Mouse (Mus musculus) inflammation-experienced regulatory T-cells, adult 16 weeks (primary cell): ENCODE results near the gene Purb. TPM values are rescaled to one million over a fixed set of nuclear protein-coding genes. Genes with fewer than 3 reads are reported as not detected.

Experiments
- polyA plus RNA-seq: library from polyadenylated mRNA; unstranded; fragments of 100-300 nt; shearing (Covaris generic); gene quantifications from one replicate; pipeline ENCODE4 v1.2.1, GENCODE M21; 2017

The Purb gene
- polyA plus RNA-seq: 7.6 TPM

DNA sequence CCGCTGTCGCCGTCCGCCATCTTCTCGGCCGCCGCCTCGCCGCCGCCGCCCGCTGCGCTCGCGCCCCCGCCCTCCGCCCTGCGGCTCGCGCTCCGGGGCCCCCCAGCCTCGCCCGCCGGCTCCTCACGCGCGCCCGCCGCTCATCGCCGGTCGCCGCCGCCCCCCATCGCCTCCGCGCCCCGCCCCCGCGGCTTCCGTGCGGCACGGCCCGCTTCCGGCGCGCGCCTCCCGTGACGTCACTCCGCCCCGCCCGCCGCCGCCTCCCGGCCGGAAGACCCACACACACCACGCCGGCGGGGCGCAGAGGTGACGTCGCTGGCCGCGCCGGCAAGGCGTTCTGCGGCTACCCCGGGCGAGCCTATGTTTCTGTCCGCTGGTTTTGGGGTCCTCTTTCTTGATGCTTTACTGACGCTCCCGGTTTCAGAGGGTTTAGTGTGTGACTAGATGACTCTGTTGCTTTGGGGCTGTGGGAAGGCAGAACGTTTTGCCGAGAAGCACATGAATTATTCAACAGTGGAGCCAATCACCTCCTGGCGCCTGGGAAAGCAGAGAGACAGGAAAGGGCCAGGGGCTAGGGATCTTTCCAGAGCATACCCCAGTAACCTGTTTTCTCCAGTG, at the start of gene Purb:
Purb (minus strand) TSS at position 51 of the 618 bp plus-strand sequence.

DNA sequence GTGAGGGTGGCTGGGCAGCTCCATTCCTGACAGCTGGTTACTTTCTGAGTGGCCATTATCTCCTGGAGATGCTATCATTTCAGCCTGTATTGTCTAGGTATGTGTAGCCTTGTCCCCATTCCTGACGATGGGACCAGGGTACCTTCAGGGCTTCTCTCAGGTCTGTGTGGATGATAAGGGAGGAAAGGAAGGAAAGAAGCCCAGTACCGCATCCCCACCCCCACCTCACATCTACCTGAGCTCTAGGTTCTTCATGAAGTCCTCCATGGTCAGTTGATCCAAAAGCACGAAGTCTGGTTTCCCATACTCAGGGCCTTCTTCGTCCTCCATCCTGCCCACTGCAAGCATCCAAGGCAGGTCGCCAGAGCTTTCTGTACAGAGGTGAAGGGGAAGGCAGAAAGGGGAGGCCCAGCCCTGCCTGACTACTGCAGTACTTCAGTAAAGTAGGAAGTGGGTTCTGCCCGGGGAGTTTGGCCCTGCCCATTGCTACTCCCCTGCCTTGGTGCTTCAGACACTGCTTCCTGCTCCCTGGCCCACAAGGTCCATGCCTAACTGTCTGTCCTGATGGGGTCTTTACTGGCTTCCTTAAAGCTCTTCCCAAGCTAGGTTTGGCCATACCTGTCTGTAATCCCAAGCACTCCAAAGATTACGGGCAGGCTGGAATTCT, 44.9 kb upstream of the Purb start, which contains the start of gene Myo1g:
Myo1g (minus strand) TSS at position 459 of the 667 bp plus-strand sequence.

DNA sequence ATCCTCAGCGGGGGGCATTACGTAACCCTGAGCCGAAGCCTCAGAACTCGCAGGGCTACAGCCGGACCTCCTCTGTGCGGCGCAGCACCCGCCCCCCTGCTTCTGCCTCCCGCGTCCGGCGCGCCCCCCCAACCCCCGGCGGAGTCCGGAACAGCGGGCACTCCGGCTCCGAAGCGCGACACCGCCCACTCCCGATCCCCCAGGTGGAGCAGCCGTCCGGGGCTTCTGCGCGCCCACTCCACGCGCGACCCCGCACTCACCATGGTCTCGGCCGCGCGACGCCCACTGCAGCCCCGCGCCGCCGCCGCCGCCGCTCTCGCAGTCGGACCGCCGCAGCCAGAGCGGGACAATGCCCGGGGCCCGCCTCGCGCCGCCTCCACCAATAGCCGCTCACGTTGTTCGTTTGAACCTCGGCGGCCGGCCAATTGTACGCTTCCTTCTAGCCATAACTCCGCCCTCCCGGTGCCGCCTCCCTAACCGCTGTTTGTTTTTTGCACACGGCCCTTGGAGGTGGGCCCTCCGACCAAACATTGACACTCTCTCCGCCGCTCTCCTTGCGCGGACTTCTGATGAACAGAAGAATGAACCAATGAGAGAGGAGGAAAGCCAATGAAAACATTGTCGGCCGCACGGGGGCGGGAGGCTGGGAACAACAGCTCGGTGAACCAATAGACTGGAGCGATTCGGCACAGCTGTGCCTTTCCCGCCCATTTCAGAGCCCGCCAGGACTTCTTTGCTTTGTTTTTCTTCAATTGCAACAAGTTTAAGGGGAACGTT, 31.5 kb downstream of the Purb start, which contains the start of gene H2afv:
H2afv (minus strand) TSS at position 367 of the 777 bp plus-strand sequence.

Other genes with a start within 250 kb of the Purb start
- gene Npc1l1, start 245.8 kb downstream of the Purb start, polyA plus RNA-seq: not detected
- gene Ddx56, start 208.1 kb downstream of the Purb start, polyA plus RNA-seq: 91.0 TPM
- gene Tmed4, start 201.0 kb downstream of the Purb start, polyA plus RNA-seq: 82.4 TPM
- 230 TPM for gene Ogdh, start 184.3 kb downstream of the Purb start, polyA plus RNA-seq
- 28.4 TPM for gene Zmiz2, start 86.8 kb downstream of the Purb start, polyA plus RNA-seq
- gene Ppia, start 60.5 kb downstream of the Purb start, polyA plus RNA-seq: 4,290 TPM
- gene H2afv, start 31.5 kb downstream of the Purb start, polyA plus RNA-seq: 172 TPM
- gene Myo1g, start 45.0 kb upstream of the Purb start, polyA plus RNA-seq: 216 TPM
- 382 TPM for gene Ccm2, start 71.0 kb upstream of the Purb start, polyA plus RNA-seq
- gene Nacad, start 130.1 kb upstream of the Purb start, polyA plus RNA-seq: 1.6 TPM
- 13.4 TPM for gene Tbrg4, start 150.2 kb upstream of the Purb start, polyA plus RNA-seq
- gene Wap, start 162.7 kb upstream of the Purb start, polyA plus RNA-seq: not detected
- 7.6 TPM for gene Ramp3, start 182.6 kb upstream of the Purb start, polyA plus RNA-seq